Mouse (Mus musculus) bone marrow macrophage, adult 2 months (primary cell): Measurements from ENCODE around the gene Syt3.

Experiments used
- CTCF ChIP-seq: IDR thresholded peaks from 2 replicates; pipeline ENCODE4 v1.5.1; 2012; ENCODE audit warnings: low read depth, mild to moderate bottlenecking, low read length, moderate library complexity
- POLR2A ChIP-seq: IDR thresholded peaks from 2 replicates; pipeline ENCODE4 v1.6.1; 2012; ENCODE audit warnings: mild to moderate bottlenecking, low read depth, low read length, borderline replicate concordance

GRCm38 (mm10) chr7:44343459-44344015 is 40.4 kb upstream of the Syt3 start:
- TF ChIP-seq POLR2A (no peak), CTCF (no peak)
